Mouse (Mus musculus): ENCODE measurements around the gene Tatdn3.

Gene Tatdn3

DNA sequence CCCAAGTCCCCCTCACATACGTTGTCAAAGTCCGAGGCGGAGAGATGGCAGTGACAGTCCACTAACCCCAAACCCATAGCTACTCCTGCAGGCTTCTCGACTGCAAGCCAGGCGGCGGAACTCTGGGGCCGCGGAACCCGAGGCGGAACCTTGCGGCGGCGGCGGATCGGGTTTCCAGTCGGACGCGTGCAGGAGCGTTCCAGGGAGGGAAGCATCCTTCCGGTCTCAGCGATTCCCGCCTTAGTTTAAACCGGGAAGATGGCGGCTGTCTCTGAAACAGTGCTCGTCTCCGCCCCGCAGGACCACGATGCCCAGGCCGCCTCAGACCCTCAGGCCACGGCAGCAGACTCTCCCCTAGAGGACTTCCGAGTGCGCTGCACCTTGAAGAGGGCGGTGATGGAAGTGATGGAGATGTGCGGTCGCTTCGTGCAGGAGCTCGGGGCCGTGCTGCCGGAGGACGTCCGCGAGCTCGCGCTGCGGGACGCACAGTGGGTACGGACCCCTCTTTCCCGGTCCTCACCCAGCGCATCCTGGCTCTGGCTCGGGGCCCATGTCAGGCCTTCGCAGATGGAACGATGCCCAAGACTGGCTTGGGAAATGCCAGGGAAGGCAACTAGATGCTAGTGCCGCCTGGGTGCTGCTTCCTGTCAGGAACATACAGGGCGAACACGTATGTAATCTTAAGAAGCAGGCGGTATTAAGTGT lies at the start of gene Tatdn3, which contains the start of gene Nsl1:
Gene Tatdn3 (minus strand): TSS at position 152 of the 705 bp plus-strand sequence.
Gene Nsl1 (plus strand): TSS at position 232 of the 705 bp plus-strand sequence.
- in situ Hi-C loops (cut with MboI, MseI), result loop anchor here in 1 of 2 experiments (10.0 kb wide), 1 partner anchor 118 kb away; no protein-coding TSS in a partner anchor

DNA sequence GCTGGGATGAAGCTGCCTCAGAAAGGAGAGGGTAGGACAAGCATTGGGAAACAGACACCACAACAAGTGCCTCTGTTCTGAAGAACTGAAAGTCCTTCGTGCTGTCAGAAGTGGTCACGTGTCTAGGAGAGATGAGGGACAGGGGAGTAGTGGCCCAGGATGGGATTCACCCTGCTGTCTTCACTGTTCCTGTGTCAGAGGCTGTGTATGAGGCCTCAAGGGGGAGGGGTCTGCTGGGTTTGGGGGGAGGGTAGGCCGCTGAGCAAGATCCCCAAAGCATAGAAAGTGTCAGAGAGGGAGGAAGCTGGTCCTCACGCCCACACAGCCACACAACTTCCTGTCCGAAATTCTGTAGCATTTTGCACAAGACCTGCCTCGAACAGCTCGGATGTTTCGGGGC lies 48.4 kb upstream of the Tatdn3 start:
- in situ Hi-C loops (cut with MboI, MseI), result no loop called here

DNA sequence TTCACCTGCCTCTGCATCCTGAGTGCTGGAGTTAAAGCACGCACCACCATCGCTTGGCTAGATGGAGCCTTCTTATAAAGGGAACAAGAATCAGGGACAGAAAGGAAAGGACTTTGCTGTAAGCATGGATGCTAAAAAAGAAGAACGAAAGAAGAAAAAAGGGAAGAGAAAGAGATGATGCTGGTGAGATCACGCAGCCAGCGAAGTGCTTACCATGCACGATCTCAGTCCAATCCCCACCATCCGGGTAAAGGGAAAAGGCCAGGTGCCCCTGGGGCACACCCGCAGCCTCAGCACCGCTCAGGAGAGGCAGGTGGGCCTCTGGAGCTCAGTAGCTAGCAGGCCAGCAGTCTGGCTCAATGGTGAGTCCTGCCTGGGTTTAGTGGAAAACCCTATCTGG lies 47.2 kb upstream of the Tatdn3 start:
- in situ Hi-C loops (cut with MboI, MseI), result no loop called here

DNA sequence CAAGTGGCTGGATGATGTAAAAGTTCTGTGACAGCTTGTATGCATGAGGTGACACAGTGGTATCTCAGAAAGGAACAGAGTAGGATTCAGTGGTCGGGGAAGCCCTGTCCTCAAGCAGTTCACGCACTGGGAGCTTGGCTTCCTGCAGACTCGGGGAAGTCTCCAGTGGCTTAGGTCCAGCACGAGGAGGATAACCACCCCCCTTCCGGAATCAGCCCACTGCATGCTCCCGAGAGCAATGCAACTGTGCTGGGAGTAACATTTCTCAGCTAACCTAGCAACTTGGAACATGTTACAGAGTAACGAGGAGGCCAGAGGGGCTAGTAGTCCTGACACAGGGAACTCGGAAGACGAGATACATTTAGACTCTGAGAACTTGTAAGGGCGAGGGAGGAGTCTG lies 44.6 kb upstream of the Tatdn3 start:
- in situ Hi-C loops (cut with MboI, MseI), result no loop called here

DNA sequence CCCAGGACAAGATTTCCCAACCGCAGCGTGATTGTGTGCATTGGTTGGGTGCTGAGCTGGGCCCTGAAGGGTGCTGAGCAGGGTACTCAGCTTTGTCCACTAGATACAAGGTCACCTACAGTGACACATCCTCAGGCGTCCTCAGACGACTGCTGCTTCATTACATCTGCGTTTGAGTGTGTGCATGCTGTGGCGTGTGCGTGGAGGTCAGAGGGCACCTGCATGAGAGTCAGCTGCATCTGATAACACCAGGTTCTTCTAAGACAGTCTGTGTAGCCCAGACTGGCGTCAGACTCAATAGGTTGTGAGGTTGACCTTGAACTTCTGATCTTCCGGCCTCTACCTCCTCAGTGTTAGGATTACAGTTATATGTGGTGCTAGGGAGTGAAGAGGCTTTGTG lies 42.5 kb upstream of the Tatdn3 start:
- in situ Hi-C loops (cut with MboI, MseI), result no loop called here

DNA sequence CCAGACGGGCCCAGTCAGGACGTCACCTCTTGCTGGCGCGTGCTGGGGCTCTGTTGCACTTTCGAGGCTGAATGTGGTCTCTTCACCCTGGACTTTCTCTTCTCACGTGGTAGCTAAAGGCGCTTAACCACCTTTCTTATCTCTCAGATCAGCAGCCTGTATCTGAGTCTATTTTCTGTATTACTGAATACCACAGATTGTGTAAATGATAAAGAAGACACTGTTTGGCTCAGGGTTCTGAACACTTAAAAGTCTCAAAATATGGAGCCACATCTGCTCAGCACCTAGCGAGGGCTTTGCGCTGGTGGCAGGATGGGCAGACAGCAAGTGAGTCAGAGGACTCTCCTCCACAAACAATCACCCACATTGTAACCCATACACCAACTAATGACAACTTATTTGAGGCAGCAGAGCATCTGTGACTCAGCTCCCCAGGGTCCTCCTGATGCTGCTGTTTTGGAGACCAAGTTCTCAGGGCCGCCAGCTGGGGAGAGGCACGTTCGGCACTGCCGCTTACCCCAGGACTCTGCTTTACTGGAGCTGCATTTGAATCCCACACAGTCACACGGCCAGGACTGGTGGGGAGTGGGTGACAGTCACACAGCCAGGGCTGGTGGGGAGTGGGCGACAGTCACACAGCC lies 40.1 kb upstream of the Tatdn3 start:
- in situ Hi-C loops (cut with MboI, MseI), result no loop called here

DNA sequence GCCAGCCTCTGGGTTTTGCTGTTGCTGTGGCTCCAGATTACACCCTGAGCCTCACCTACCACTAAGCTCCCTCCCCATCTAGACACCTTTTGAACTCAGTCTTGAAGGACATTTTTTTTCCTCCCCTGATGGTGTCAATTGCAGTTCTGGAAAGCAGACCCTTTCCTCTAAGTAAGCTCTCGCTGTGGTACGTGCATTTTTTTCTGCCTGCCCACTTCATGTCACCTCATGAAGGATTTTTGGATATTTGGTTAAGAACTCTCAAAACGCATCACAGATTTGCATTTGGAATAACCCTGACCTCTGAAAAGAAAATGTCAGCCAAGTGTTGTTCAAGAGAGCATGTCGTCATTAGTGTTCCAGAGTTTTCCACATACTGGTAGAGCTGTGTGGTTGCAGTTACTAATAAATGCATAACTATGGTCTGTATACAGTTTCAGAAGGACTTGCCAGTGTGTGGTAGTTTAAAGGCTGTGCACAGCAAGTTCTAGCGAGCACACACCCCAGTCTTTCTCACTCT lies 37.1 kb upstream of the Tatdn3 start:
- in situ Hi-C loops (cut with MboI, MseI), result no loop called here

DNA sequence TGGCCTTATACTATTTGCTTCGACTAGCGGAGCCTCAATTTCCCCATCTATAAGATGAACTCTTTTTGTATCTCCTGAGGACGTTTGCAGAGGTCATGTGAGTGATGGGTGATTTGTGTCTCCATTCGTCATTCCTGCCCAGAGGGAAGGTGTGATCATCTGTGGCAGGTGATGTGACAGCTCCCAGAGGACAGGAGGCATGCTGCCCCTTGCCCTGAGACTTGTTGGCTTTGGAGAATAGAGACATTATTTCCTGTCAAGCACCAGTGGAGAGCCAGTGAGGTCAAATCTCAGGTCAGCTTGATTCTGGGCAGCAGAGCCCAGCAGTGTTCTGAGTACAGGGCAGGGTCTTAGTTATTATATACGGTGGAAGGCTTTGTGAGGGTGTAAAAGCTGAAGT lies 36.4 kb upstream of the Tatdn3 start:
- in situ Hi-C loops (cut with MboI, MseI), result no loop called here

DNA sequence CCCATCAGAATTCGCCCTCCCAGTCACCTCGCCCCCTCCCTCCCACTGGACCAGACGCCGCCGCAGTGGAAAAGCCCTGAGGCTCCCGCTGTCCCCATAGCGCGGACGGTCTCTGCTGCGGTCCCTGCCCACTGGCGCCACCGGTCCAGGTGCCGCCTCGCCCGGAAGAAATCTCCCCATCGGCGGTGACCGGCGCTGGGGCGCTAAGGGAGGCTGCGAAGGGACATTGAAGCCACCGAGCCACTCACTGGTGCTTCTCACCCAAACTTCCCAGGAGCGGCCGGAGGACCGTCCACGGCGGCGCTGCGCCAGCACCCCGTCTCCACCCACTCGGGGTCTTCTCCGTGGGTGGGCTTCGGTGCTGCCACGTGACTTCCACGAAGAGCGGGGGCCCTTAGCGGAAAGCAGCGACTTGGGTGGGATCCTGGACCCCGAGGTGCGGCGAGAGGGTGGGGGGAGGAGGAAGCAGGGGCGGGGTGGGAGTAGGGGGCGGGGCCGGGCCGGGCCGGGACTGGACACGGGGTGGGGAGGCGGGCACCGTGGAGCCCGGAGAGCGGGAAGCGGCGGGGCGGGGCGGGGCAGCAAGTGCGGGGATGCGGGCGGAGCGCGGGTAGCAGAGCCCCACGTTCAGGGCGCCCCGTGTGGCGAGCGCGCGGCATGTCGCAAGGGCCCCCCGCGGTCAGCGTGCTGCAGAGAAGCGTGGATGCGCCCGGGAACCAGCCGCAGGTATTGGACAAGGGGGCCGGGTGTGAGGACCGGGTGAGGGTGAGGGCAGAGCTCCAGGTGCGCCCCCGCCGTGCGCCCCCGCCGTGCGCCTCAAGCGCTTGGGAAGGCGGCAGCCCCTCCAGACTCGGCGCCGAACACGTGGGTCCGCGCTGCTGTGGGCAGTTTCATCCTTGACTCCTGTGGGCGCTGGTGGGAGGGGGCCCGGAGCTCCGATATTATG lies 35.3 kb upstream of the Tatdn3 start, which contains the start of gene Batf3:
Gene Batf3 (plus strand): TSS at position 46 of the 946 bp plus-strand sequence.
- in situ Hi-C loops (cut with MboI, MseI), result no loop called here

DNA sequence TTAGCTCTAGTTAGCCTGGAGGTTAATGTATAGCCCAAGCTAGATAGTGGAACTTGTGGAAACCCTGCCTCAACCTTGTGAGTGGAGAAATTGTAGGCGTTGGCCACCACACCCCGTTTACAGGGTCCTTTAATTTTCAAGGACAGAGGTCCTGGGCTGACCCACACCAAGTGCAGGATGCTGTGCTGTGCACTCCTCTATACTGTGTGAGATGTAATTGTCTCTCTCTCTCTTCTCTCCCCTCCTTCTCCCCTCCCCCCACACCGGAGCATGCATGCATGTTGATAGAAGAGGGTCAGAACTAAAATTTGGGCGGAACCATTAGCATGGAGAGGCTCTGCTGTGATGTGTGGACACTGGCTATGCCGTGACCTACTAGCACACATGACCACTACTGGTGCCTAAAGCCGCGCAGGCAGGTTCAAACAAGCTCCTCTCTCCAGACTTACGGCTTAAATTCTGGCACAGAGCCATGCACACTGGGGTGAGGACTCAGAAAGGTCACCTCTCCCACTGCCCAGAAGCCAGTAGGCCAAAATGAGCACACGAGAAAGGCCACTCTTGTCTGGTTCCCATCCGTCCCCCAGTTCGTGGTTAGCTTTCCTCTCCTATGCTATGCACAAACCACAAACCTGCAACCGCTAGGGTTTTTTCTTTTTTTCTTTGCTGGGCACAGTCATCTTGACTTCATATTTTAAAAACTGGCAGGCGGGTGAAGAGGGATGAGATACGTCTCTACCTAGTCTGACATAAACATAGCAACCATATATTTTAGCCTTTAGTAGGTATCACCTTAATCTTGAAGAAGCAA lies 34.3 kb upstream of the Tatdn3 start:
- in situ Hi-C loops (cut with MboI, MseI), result no loop called here

DNA sequence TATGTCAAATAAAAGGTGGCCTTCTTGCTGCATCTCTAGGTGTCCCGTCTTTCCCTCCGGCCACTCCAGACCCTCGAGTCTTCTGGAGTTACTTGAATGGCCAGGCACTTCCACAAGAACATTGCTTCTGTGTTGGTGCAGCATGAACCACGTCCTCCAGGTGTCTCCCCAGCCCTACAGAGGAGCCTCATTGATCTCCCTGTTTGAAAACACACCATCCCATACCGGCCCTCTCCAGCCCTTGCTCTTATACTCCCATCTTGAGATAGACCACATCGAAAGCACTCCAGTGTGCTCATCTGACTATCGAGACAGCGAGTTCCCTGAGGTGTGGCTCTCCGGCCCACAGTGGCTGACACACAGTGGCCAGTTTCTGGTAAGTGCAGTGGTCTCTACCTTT lies 32.3 kb upstream of the Tatdn3 start:
- in situ Hi-C loops (cut with MboI, MseI), result no loop called here

DNA sequence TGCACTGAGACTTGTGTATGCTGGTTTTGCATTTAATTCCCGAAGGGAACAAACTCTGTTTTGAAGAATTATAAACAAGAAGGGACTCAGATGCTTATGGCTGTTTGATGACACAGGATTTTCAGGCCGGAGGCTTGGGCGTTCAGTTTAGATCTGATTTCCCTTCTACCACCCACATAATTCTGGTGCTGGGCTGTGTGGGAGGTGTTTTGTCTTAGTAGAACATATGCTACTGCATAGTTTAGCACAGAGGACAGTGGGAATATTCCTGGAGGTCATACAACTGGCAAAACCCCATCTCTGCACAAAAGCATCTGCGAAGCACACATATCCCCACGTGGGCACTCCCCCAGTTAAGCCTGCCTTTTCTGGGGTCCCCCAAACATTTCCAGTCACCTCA lies 30.8 kb upstream of the Tatdn3 start:
- in situ Hi-C loops (cut with MboI, MseI), result loop anchor here (5.0 kb wide), 2 partner anchors 34 to 189 kb away; no protein-coding TSS in a partner anchor

DNA sequence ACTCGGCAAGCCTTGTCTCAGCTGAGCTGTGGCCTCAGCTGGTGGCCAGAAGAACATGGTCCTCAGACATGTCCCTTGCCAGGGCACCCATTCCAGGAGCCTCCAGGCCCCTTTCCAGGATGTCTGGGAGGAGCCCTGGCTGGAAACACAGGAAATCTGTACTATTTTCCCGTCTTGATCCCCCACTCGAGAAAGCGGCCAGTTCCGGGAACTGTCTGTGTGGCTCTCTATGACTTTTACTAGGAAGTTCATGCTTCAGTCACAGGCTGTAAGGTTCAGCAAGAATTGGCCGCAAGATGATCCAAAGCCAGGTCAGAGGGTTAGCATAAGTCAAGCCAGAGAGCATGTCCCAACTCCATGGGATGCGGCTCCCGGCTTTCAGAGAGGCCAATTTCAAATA lies 29.3 kb upstream of the Tatdn3 start:
- in situ Hi-C loops (cut with MboI, MseI), result loop anchor here (5.0 kb wide), 2 partner anchors 35 to 190 kb away; no protein-coding TSS in a partner anchor

DNA sequence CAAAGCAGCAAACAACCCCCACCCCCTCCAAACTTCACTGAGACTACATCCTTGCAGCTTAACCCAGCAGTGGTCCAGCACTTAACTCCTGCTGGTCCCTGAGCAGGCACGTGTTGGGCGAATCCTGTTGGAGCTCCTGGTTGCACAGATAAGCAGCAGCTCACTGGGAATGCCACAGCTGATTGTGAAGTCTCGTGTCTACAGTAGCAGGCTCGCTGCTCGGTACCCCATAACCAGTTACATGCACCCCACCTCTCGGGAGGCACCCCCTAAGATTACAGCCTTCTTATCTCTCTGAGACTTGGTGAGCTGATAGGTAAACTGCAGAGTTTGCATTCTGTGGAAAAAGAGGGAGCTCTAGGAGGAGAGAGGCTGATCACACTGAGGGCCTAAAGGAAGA lies 26.6 kb upstream of the Tatdn3 start:
- in situ Hi-C loops (cut with MboI, MseI), result loop anchor here (5.0 kb wide), 2 partner anchors 33 to 193 kb away; no protein-coding TSS in a partner anchor

DNA sequence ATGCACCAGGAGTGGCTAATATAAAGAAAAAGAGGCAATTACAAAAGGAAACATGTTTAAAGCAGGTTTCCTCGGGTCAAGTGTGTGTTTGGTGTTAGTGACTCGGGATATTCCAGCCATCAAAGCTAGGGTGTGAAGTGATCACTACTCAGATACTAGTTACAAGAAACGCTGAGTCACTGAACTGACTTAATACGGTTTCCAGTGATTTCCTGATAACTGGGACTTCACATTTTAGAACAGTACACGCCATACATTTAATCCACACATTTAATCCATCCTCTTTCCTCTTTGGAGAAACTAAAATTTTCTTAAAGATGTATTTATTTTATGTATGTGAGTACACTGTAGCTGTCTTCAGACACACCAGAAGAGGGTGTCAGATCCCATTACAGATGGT lies 25.2 kb upstream of the Tatdn3 start:
- in situ Hi-C loops (cut with MboI, MseI), result loop anchor here (5.0 kb wide), 2 partner anchors 34 to 194 kb away; no protein-coding TSS in a partner anchor

DNA sequence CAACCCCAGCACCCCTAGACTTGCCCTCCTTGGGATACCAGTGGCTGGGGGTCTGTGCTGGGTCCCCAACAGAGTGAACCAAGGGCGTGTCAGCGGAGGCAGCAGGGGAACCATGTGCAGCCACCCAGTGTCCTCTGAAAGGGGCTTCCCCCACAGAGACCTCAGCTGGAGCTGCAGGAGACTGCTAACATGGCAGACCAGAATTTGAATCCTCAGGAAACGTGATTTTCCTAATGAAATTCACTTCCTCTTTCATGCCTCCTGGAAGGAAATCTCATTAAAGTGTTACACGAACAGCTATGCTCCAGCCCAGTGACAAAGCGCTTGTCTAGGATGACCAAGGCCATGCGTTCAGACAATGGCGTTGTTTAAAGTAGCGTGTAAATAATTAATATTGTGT lies 24.2 kb upstream of the Tatdn3 start:
- in situ Hi-C loops (cut with MboI, MseI), result loop anchor here (5.0 kb wide), 2 partner anchors 35 to 195 kb away; no protein-coding TSS in a partner anchor

DNA sequence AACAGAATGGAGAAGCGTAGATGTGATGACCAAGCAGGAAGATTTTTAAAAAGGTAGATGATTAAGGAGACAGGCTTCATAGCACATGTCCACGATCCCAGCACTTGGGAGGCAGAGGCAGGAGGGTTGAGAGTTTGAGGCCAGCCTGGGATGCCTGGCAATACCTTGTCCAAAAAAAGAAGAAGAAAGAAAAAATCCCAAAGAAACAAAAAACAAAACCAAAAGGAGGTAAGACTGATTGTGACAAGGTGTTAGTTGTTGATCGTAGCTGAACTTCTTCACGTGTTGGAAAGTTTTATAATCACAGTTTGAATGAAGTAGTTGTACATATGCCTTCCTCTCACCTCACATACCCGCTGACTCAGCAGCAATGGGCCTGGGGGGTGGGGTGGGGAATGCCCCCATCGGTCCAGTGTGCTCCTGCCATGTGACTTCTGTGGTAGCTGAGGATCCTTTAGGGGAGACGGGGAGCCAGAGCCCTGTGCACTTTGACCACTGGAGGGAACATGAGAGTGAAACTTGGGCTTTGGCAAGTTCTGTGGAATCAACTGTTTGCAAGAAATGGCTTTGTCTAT lies 23.7 kb upstream of the Tatdn3 start:
- in situ Hi-C loops (cut with MboI, MseI), result loop anchor here (5.0 kb wide), 2 partner anchors 36 to 196 kb away; no protein-coding TSS in a partner anchor

DNA sequence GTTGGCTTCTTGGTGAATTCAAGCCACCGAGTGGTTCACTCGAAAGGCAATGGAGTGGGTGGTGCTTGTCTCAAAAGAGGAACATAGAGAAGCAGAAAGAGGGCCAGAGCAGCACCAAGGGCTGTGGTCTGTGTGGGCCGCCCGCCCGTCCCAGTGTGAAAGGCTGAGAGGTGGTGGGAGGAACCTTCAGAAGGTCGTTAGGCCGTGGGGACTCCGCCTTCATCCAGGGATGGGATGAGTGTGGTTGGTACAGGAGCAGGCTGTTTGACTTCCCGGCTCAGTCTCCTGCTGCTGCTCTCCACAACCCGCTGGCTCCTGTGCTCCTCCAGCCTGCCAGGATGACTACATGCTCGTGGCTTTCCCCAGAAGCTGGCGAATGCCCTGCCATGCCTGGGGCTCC lies 22.9 kb upstream of the Tatdn3 start:
- in situ Hi-C loops (cut with MboI, MseI), result loop anchor here (5.0 kb wide), 2 partner anchors 37 to 197 kb away; no protein-coding TSS in a partner anchor

DNA sequence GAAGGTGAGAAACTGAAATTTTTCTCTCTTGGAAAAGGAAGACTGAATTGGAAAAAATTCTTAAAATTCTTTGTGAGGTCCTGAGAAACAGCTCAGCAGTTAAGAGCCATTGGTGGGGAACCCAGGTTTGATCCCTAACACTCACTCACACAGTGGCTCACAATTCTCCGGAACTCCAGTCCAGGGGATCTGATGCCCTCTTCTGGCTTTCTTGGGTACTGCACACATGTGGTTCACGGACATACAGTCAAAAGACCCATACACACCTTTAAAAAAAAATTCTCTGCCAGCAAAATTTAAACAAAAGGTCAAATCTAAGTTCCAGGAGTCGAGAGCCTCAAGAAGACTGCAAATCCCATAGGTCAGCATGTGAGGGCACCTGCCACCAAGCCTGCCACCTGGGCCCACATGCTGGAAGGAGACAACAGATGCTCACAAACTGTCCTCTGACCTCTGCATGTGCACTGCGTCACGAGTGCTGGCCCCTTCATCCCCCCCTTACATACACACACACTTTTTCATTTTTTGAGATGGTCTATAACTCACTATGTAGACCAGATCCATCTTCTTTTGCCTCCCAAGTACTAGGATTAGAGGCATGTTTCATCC lies 22.3 kb upstream of the Tatdn3 start:
- in situ Hi-C loops (cut with MboI, MseI), result loop anchor here (5.0 kb wide), 2 partner anchors 37 to 197 kb away; no protein-coding TSS in a partner anchor

Data from T-helper 17 cell (primary cell).